Mouse (Mus musculus) erythroid progenitor cell, adult 5-6 weeks (primary cell): ENCODE data around the gene Tshr. TPM values are rescaled to one million over a fixed set of nuclear protein-coding genes. Genes with fewer than 3 reads are reported as not detected.
A peak's percentile ranks its signal among the peaks of the same experiment; 100 is the strongest.
"Not testable (repeated sequence)": the region's sequence is repeated elsewhere in the genome, so short reads cannot be mapped to it uniquely, and the experiment has no call there.

ENCODE experiments used
- ATAC-seq: replicated peaks from 2 replicates; pipeline ENCODE4 v1.8.0; 2016; ENCODE audit warnings: moderate number of reproducible peaks, mild to moderate bottlenecking, moderate TSS enrichment, inconsistent platforms; ENCODE audit not compliant: poor library complexity, low FRiP score, severe bottlenecking
- total RNA-seq, 2 experiments: library from RNA; stranded (forward) in 1 of 2; stranded (reverse) in 1 of 2; fragments of 150-400 nt in 1 of 2; fragments of 186-747, 209-891 nt in 1 of 2; gene quantifications; 2 replicates each; pipeline versions ENCODE4 v1.2.3 to v1.2.4; 2015 to 2017; ENCODE audit warnings: low replicate concordance in 2 of 2

Gene Tshr
- total RNA-seq, 2 experiments from 2014 or later = not detected

GRCm38 (mm10) chr12:91585206-91585605 lies 200.8 kb downstream of the Tshr start:
- no peak for ATAC-seq

GRCm38 (mm10) chr12:91585815-91586214 lies 201.5 kb downstream of the Tshr start:
- ATAC-seq = not testable (repeated sequence)

- ATAC-seq = no peak
These were observed 202.7 kb downstream of the Tshr start for GRCm38 (mm10) chr12:91587077-91587476.

- ATAC-seq = no peak
These were observed 203.2 kb downstream of the Tshr start for GRCm38 (mm10) chr12:91587491-91588033.

- peak; percentile 70 for ATAC-seq
These were observed 203.9 kb downstream of the Tshr start for GRCm38 (mm10) chr12:91588176-91588669.

- ATAC-seq = 0 out of 2 replicates have a peak, but pooled peaks have one; percentile 18
These were observed 204.5 kb downstream of the Tshr start for GRCm38 (mm10) chr12:91588670-91589541.

- no peak; the same call in 1 of the 2 replicates for ATAC-seq
These were observed 205.1 kb downstream of the Tshr start for GRCm38 (mm10) chr12:91589542-91589846.

GRCm38 (mm10) chr12:91589847-91590690 lies 205.7 kb downstream of the Tshr start, which contains the start of gene Gtf2a1:
TSS of gene Gtf2a1 (minus strand) at chr12:91590487.
- ATAC-seq = peak; percentile 84

GRCm38 (mm10) chr12:91590716-91591115 lies 206.4 kb downstream of the Tshr start:
- no peak for ATAC-seq

- no peak for ATAC-seq
These were observed 206.8 kb downstream of the Tshr start for GRCm38 (mm10) chr12:91591191-91591590.

GRCm38 (mm10) chr12:91592128-91592527 lies 207.8 kb downstream of the Tshr start:
- no peak for ATAC-seq

Other genes with a start within 250 kb of the Tshr start
- gene Cep128, start 154 bp upstream of the Tshr start, total RNA-seq (2015; ENCODE audit: low replicate concordance) = 98.5 and 105 TPM in 2 replicates
- gene Cep128, start 154 bp upstream of the Tshr start, total RNA-seq (2017; ENCODE audit: low replicate concordance) = 132 and 168 TPM in 2 replicates
- gene Gtf2a1, start 205.9 kb downstream of the Tshr start, total RNA-seq (2015; ENCODE audit: low replicate concordance) = 41.1 and 59.9 TPM in 2 replicates
- gene Gtf2a1, start 205.9 kb downstream of the Tshr start, total RNA-seq (2017; ENCODE audit: low replicate concordance) = 38.4 and 49.4 TPM in 2 replicates